Mouse (Mus musculus): ENCODE data around the gene Tsnaxip1.
"Not testable (repeated sequence)": the region's sequence is repeated elsewhere in the genome, so short reads cannot be mapped to it uniquely, and the experiment has no call there.

Gene Tsnaxip1

GRCm38 (mm10) chr8:105812511-105812910, 15.0 kb upstream of the Tsnaxip1 start:
- in situ Hi-C loops (cut with MboI, MseI): no loop called here

GRCm38 (mm10) chr8:105813241-105813640, 14.3 kb upstream of the Tsnaxip1 start:
- in situ Hi-C loops (cut with MboI, MseI): no loop called here

- in situ Hi-C loops (cut with MboI, MseI): no loop called here
Measured at GRCm38 (mm10) chr8:105819659-105820058, 7.9 kb upstream of the Tsnaxip1 start.

GRCm38 (mm10) chr8:105820925-105821324, 6.6 kb upstream of the Tsnaxip1 start:
- in situ Hi-C loops (cut with MboI, MseI): no loop called here

GRCm38 (mm10) chr8:105825506-105825905, 2.0 kb upstream of the Tsnaxip1 start:
- in situ Hi-C loops (cut with MboI, MseI): no loop called here

- in situ Hi-C loops (cut with MboI, MseI): no loop called here
Measured at GRCm38 (mm10) chr8:105826379-105826778, 1.2 kb upstream of the Tsnaxip1 start.

- in situ Hi-C loops (cut with MboI, MseI): not testable (repeated sequence)
Measured at GRCm38 (mm10) chr8:105833740-105834139, 6.2 kb downstream of the Tsnaxip1 start.

- in situ Hi-C loops (cut with MboI, MseI): no loop called here
Measured at GRCm38 (mm10) chr8:105835318-105835717, 7.8 kb downstream of the Tsnaxip1 start.

- in situ Hi-C loops (cut with MboI, MseI): no loop called here
Measured at GRCm38 (mm10) chr8:105836991-105837390, 9.5 kb downstream of the Tsnaxip1 start.

GRCm38 (mm10) chr8:105839209-105839608, 11.7 kb downstream of the Tsnaxip1 start:
- in situ Hi-C loops (cut with MboI, MseI): no loop called here

GRCm38 (mm10) chr8:105846678-105847077, 19.1 kb downstream of the Tsnaxip1 start:
- in situ Hi-C loops (cut with MboI, MseI): loop anchor here in 1 of 2 experiments (10.0 kb wide), 1 partner anchor 1212 kb away; the partner anchor contains the start of gene Rrad

GRCm38 (mm10) chr8:105850014-105850413, 22.5 kb downstream of the Tsnaxip1 start:
- in situ Hi-C loops (cut with MboI, MseI): no loop called here

GRCm38 (mm10) chr8:105850611-105851010, 23.1 kb downstream of the Tsnaxip1 start:
- in situ Hi-C loops (cut with MboI, MseI): no loop called here

GRCm38 (mm10) chr8:105851651-105852143, 24.2 kb downstream of the Tsnaxip1 start:
- in situ Hi-C loops (cut with MboI, MseI): no loop called here

GRCm38 (mm10) chr8:105852146-105852729, 24.7 kb downstream of the Tsnaxip1 start:
- in situ Hi-C loops (cut with MboI, MseI): no loop called here

- in situ Hi-C loops (cut with MboI, MseI): no loop called here
Measured at GRCm38 (mm10) chr8:105853178-105853577, 25.6 kb downstream of the Tsnaxip1 start, which contains the start of gene Cenpt. Gene Cenpt, minus strand, starts transcription at chr8:105853278.

- in situ Hi-C loops (cut with MboI, MseI): no loop called here
Measured at GRCm38 (mm10) chr8:105854303-105854702, 26.8 kb downstream of the Tsnaxip1 start.

GRCm38 (mm10) chr8:105854715-105855216, 27.2 kb downstream of the Tsnaxip1 start, which contains the start of gene Thap11:
Gene Thap11, plus strand, starts transcription at chr8:105855132.
- in situ Hi-C loops (cut with MboI, MseI): no loop called here

- in situ Hi-C loops (cut with MboI, MseI): no loop called here
Measured at GRCm38 (mm10) chr8:105855248-105856167, 28.0 kb downstream of the Tsnaxip1 start.

- in situ Hi-C loops (cut with MboI, MseI): no loop called here
Measured at GRCm38 (mm10) chr8:105856168-105856835, 28.8 kb downstream of the Tsnaxip1 start.

- in situ Hi-C loops (cut with MboI, MseI): no loop called here
Measured at GRCm38 (mm10) chr8:105858495-105858894, 31.0 kb downstream of the Tsnaxip1 start.

GRCm38 (mm10) chr8:105859314-105859713, 31.8 kb downstream of the Tsnaxip1 start:
- in situ Hi-C loops (cut with MboI, MseI): no loop called here
